Mouse (Mus musculus) forebrain, embryonic 11.5 days (tissue): ENCODE data around the gene Palm2. TPM values are rescaled to one million over a fixed set of nuclear protein-coding genes. Genes with fewer than 3 reads are reported as not detected.
A peak's percentile ranks its signal among the peaks of the same experiment; 100 is the strongest.

ENCODE experiments used
- ATAC-seq: fragments of 200-750 bp; cut with Nextera tagmentation; replicated peaks from 2 replicates; pipeline ENCODE4 v1.8.0; 2017; ENCODE audit warnings: moderate TSS enrichment; ENCODE audit not compliant: low FRiP score
- DNase-seq: peaks from one replicate; pipeline ENCODE4 v3.0.0-alpha.2; 2017; ENCODE audit warnings: low spot score
- H3K27ac ChIP-seq: fragments of 300-500 bp; sonication (generic); 2 replicates; pipeline ENCODE4 v1.5.1; 2014; ENCODE audit warnings: low read depth, low read length
- H3K27me3 ChIP-seq: fragments of 300-500 bp; sonication (generic); 2 replicates; pipeline ENCODE4 v1.6.1; 2014; ENCODE audit warnings: mild to moderate bottlenecking, low read length, mixed read lengths; ENCODE audit not compliant: control insufficient read depth, insufficient read depth
- H3K36me3 ChIP-seq: fragments of 300-500 bp; sonication (generic); 2 replicates; pipeline ENCODE4 v1.6.1; 2014; ENCODE audit warnings: mild to moderate bottlenecking, low read length, moderate library complexity, mixed read lengths; ENCODE audit not compliant: control insufficient read depth, insufficient read depth
- H3K4me1 ChIP-seq: fragments of 300-500 bp; sonication (generic); replicated peaks from 2 replicates; pipeline ENCODE4 v1.6.1; 2014; ENCODE audit warnings: low read length, mixed read lengths; ENCODE audit not compliant: control insufficient read depth, insufficient read depth
- H3K4me2 ChIP-seq: fragments of 300-500 bp; sonication (generic); 2 replicates; pipeline ENCODE4 v1.6.1; 2014; ENCODE audit warnings: low read depth, mild to moderate bottlenecking, low read length, moderate library complexity, mixed read lengths; ENCODE audit not compliant: severe bottlenecking
- H3K4me3 ChIP-seq: fragments of 300-500 bp; sonication (generic); 2 replicates; pipeline ENCODE4 v1.5.1; 2014; ENCODE audit warnings: low read depth, low read length
- H3K9ac ChIP-seq: fragments of 300-500 bp; sonication (generic); 2 replicates; pipeline ENCODE4 v1.6.1; 2014; ENCODE audit warnings: low read length
- H3K9me3 ChIP-seq: fragments of 300-500 bp; sonication (generic); 2 replicates; pipeline ENCODE4 v1.6.1; 2016; ENCODE audit warnings: low read length, mixed read lengths; ENCODE audit not compliant: control insufficient read depth
- WGBS: fragments of 180-500 bp; shearing (Covaris S2); extraction: QIAGEN DNeasy Blood & Tissue Kit; methylation state at CpG from one replicate; pipeline ENCODE4 v1.1.7; 2014; 5-methylcytosine and 5-hydroxymethylcytosine counted together
- polyA plus RNA-seq: library from polyadenylated mRNA; unstranded; fragments of >200 nt; fragmentation: Nextera tagmentation; extraction: Ambion mirVana; gene quantifications from 2 replicates; pipeline ENCODE4 v1.2.1, GENCODE M21; 2014

Gene Palm2
- polyA plus RNA-seq, 1 experiment from 2014 or later, result 3.5 TPM

GRCm38 (mm10) chr4:57606258-57606657 is 172.2 kb downstream of the Palm2 start:
- Histone ChIP-seq H3K4me2 (no peak overlapping the region), H3K9me3 (no peaks in the 10 kb centered on the region), H3K4me3 (no peak overlapping the region), H3K9ac (no peak overlapping the region), H3K27ac (no peak overlapping the region), H3K4me1 (no peaks in the 10 kb centered on the region), H3K36me3 (no peaks in the 10 kb centered on the region), H3K27me3 (no peaks in the 10 kb centered on the region)
- ATAC-seq, result no peak
- DNase-seq, result no peak
- 86% methylated on average over 3 of the region's 3 CpGs for WGBS

- H3K27ac ChIP-seq, result no peak overlapping the region
- DNase-seq (peak; percentile 90), ATAC-seq (0 out of 2 replicates have a peak, but pooled peaks have one; percentile 30)
- 0 out of 2 replicates have a peak, but pooled peaks cover 2% of the 10 kb centered on the region for H3K4me1 ChIP-seq
- H3K9me3 ChIP-seq, result no peaks in the 10 kb centered on the region
- WGBS, result 49% methylated on average over 22 of the region's 22 CpGs
- H3K9ac ChIP-seq, result no peak overlapping the region
- no peak overlapping the region for H3K4me2 ChIP-seq
- no peaks in the 10 kb centered on the region for H3K27me3 ChIP-seq
- no peak overlapping the region for H3K4me3 ChIP-seq
- H3K36me3 ChIP-seq, result no peaks in the 10 kb centered on the region
Observed at GRCm38 (mm10) chr4:57607247-57607942, 173.3 kb downstream of the Palm2 start.

GRCm38 (mm10) chr4:57611303-57612077 is 177.4 kb downstream of the Palm2 start:
- Histone ChIP-seq H3K27me3 (no peaks in the 10 kb centered on the region), H3K27ac (0 out of 2 replicates have a peak overlapping the region, but pooled peaks have one; percentile 2), H3K36me3 (no peaks in the 10 kb centered on the region), H3K9ac (no peak overlapping the region), H3K4me2 (no peak overlapping the region), H3K4me1 (0 out of 2 replicates have a peak, but pooled peaks cover 2% of the 10 kb centered on the region), H3K9me3 (no peaks in the 10 kb centered on the region), H3K4me3 (no peak overlapping the region)
- 60% methylated on average over 17 of the region's 17 CpGs for WGBS
- DNase-seq (no peak), ATAC-seq (no peak)

- Histone ChIP-seq H3K4me2 (no peak overlapping the region), H3K36me3 (no peaks in the 10 kb centered on the region), H3K9me3 (no peaks in the 10 kb centered on the region), H3K27me3 (no peaks in the 10 kb centered on the region), H3K4me1 (0 out of 2 replicates have a peak, but pooled peaks cover 2% of the 10 kb centered on the region), H3K4me3 (no peak overlapping the region), H3K9ac (no peak overlapping the region), H3K27ac (no peak overlapping the region)
- 92% methylated on average over 5 of the region's 5 CpGs for WGBS
- DNase-seq, result no peak
- ATAC-seq, result no peak
Observed at GRCm38 (mm10) chr4:57612716-57613115, 178.7 kb downstream of the Palm2 start.

- Histone ChIP-seq H3K4me2 (no peak overlapping the region), H3K9ac (no peak overlapping the region), H3K4me3 (no peak overlapping the region), H3K27me3 (no peaks in the 10 kb centered on the region), H3K4me1 (0 out of 2 replicates have a peak, but pooled peaks cover 2% of the 10 kb centered on the region), H3K9me3 (no peaks in the 10 kb centered on the region), H3K36me3 (no peaks in the 10 kb centered on the region), H3K27ac (no peak overlapping the region)
- 90% methylated on average over 4 of the region's 4 CpGs for WGBS
- no peak for ATAC-seq
- no peak for DNase-seq
Observed at GRCm38 (mm10) chr4:57614686-57615085, 180.6 kb downstream of the Palm2 start.

- Histone ChIP-seq H3K36me3 (no peaks in the 10 kb centered on the region), H3K9me3 (no peaks in the 10 kb centered on the region), H3K27me3 (no peaks in the 10 kb centered on the region), H3K27ac (no peak overlapping the region), H3K4me1 (no peaks in the 10 kb centered on the region), H3K9ac (no peak overlapping the region), H3K4me2 (no peak overlapping the region), H3K4me3 (no peak overlapping the region)
- WGBS, result 86% methylated on average over 6 of the region's 6 CpGs
- DNase-seq, result peak; percentile 31
- ATAC-seq, result no peak
Observed at GRCm38 (mm10) chr4:57618743-57619142, 184.7 kb downstream of the Palm2 start.

- Histone ChIP-seq H3K4me1 (no peaks in the 10 kb centered on the region), H3K36me3 (no peaks in the 10 kb centered on the region), H3K27ac (no peak overlapping the region), H3K9me3 (no peaks in the 10 kb centered on the region), H3K9ac (no peak overlapping the region), H3K4me2 (no peak overlapping the region), H3K27me3 (no peaks in the 10 kb centered on the region), H3K4me3 (no peak overlapping the region)
- ATAC-seq (no peak), DNase-seq (no peak)
- 89% methylated on average over 7 of the region's 7 CpGs for WGBS
Observed at GRCm38 (mm10) chr4:57622816-57623215, 188.8 kb downstream of the Palm2 start.

GRCm38 (mm10) chr4:57624819-57625218 is 190.8 kb downstream of the Palm2 start:
- H3K27ac ChIP-seq, result no peak overlapping the region
- no peaks in the 10 kb centered on the region for H3K9me3 ChIP-seq
- WGBS, result 92% methylated on average over 2 of the region's 2 CpGs
- no peaks in the 10 kb centered on the region for H3K4me1 ChIP-seq
- no peak for DNase-seq
- no peaks in the 10 kb centered on the region for H3K27me3 ChIP-seq
- no peak for ATAC-seq
- H3K4me3 ChIP-seq, result no peak overlapping the region
- H3K9ac ChIP-seq, result no peak overlapping the region
- H3K4me2 ChIP-seq, result no peak overlapping the region
- H3K36me3 ChIP-seq, result no peaks in the 10 kb centered on the region
